Mouse (Mus musculus) heart, embryonic 12.5 days (tissue): ENCODE results near the gene Apold1. TPM values are rescaled to one million over a fixed set of nuclear protein-coding genes. Genes with fewer than 3 reads are reported as not detected.
A peak's percentile ranks its signal among the peaks of the same experiment; 100 is the strongest.

Experiments used
- ATAC-seq: fragments of 200-750 bp; cut with Nextera tagmentation; 2 replicates; pipeline ENCODE4 v1.8.0; 2017; ENCODE audit warnings: moderate TSS enrichment, moderate library complexity; ENCODE audit not compliant: insufficient number of reproducible peaks, low FRiP score
- H3K27ac ChIP-seq: fragments of 300-500 bp; sonication (generic); 2 replicates; pipeline ENCODE4 v1.5.1; 2016; ENCODE audit warnings: mild to moderate bottlenecking, moderate library complexity; ENCODE audit not compliant: poor library complexity, severe bottlenecking
- H3K27me3 ChIP-seq: fragments of 300-500 bp; sonication (generic); replicated peaks from 2 replicates; pipeline ENCODE4 v1.6.1; 2016; ENCODE audit warnings: mild to moderate bottlenecking, moderate library complexity
- H3K36me3 ChIP-seq: fragments of 300-500 bp; sonication (generic); 2 replicates; pipeline ENCODE4 v1.6.1; 2016; ENCODE audit warnings: mild to moderate bottlenecking, moderate library complexity
- H3K4me1 ChIP-seq: fragments of 300-500 bp; sonication (generic); replicated peaks from 2 replicates; pipeline ENCODE4 v1.6.1; 2016; ENCODE audit warnings: mild to moderate bottlenecking
- H3K4me2 ChIP-seq: fragments of 300-500 bp; sonication (generic); 2 replicates; pipeline ENCODE4 v1.6.1; 2016; ENCODE audit warnings: mild to moderate bottlenecking, moderate library complexity
- H3K4me3 ChIP-seq: fragments of 300-500 bp; sonication (generic); 2 replicates; pipeline ENCODE4 v1.5.1; 2016; ENCODE audit warnings: mild to moderate bottlenecking
- H3K9ac ChIP-seq: fragments of 300-500 bp; sonication (generic); 2 replicates; pipeline ENCODE4 v1.6.1; 2016; ENCODE audit warnings: mild to moderate bottlenecking, moderate library complexity
- H3K9me3 ChIP-seq: fragments of 300-500 bp; sonication (generic); replicated peaks from 2 replicates; pipeline ENCODE4 v1.6.1; 2016; ENCODE audit warnings: mild to moderate bottlenecking, moderate library complexity
- WGBS: fragments of 180-500 bp; shearing (Covaris S2); methylation state at CpG from one replicate; pipeline ENCODE4 v1.1.7; 2016; 5-methylcytosine and 5-hydroxymethylcytosine counted together
- polyA plus RNA-seq: library from polyadenylated mRNA; unstranded; fragments of >200 nt; fragmentation: Nextera tagmentation; extraction: Ambion mirVana; gene quantifications from 2 replicates; pipeline ENCODE4 v1.2.1, GENCODE M21; 2016

Gene Apold1
- 5.4 and 5.8 TPM in 2 replicates for polyA plus RNA-seq

GRCm38 (mm10) chr6:134981231-134982062, at the start of gene Apold1:
Gene Apold1 (plus strand): TSS chr6:134981718.
- H3K4me1 ChIP-seq, result peaks cover 22% of the 10 kb centered on the region
- H3K36me3 ChIP-seq, result no peaks in the 10 kb centered on the region
- WGBS, result 46% methylated on average over 22 of the region's 22 CpGs
- no peaks in the 10 kb centered on the region for H3K27me3 ChIP-seq
- H3K9ac ChIP-seq, result peak within 1 kb of the TSS; percentile 49
- peak within 1 kb of the TSS; percentile 85 for H3K4me2 ChIP-seq
- peak within 1 kb of the TSS; percentile 61 for H3K4me3 ChIP-seq
- H3K9me3 ChIP-seq, result no peaks in the 10 kb centered on the region
- peak; percentile 52; the same call in 1 of the 2 replicates for ATAC-seq
- peak within 1 kb of the TSS; percentile 41 for H3K27ac ChIP-seq

GRCm38 (mm10) chr6:134932486-134933206, 48.9 kb upstream of the Apold1 start:
- peak overlapping the region; percentile 20; the same call in 1 of the 2 replicates for H3K9ac ChIP-seq
- no peak overlapping the region for H3K4me3 ChIP-seq
- no peak for ATAC-seq
- peaks cover 26% of the 10 kb centered on the region for H3K4me1 ChIP-seq
- H3K27me3 ChIP-seq, result no peaks in the 10 kb centered on the region
- H3K9me3 ChIP-seq, result no peaks in the 10 kb centered on the region
- 68% methylated on average over 12 of the region's 12 CpGs for WGBS
- H3K4me2 ChIP-seq, result peak overlapping the region; percentile 17; the same call in 1 of the 2 replicates
- H3K36me3 ChIP-seq, result peaks cover 3% of the 10 kb centered on the region; the same call in 1 of the 2 replicates
- H3K27ac ChIP-seq, result no peak overlapping the region; the same call in 1 of the 2 replicates

- Histone ChIP-seq H3K4me2 (no peak overlapping the region), H3K27ac (no peak overlapping the region; the same call in 1 of the 2 replicates), H3K9me3 (no peaks in the 10 kb centered on the region), H3K4me3 (no peak overlapping the region), H3K27me3 (no peaks in the 10 kb centered on the region), H3K4me1 (peaks cover 26% of the 10 kb centered on the region), H3K9ac (no peak overlapping the region), H3K36me3 (peaks cover 3% of the 10 kb centered on the region; the same call in 1 of the 2 replicates)
- 76% methylated on average over 2 of the region's 2 CpGs for WGBS
- ATAC-seq, result no peak
Observed at GRCm38 (mm10) chr6:134933207-134933558, 48.3 kb upstream of the Apold1 start.

- WGBS, result 89% methylated on average over 5 of the region's 5 CpGs
- Histone ChIP-seq H3K36me3 (peaks cover 3% of the 10 kb centered on the region; the same call in 1 of the 2 replicates), H3K4me1 (peaks cover 24% of the 10 kb centered on the region), H3K4me3 (no peak overlapping the region), H3K27me3 (no peaks in the 10 kb centered on the region), H3K9me3 (no peaks in the 10 kb centered on the region), H3K27ac (no peak overlapping the region), H3K9ac (no peak overlapping the region), H3K4me2 (no peak overlapping the region)
- no peak for ATAC-seq
Observed at GRCm38 (mm10) chr6:134934305-134934704, 47.2 kb upstream of the Apold1 start.

- Histone ChIP-seq H3K27me3 (no peaks in the 10 kb centered on the region), H3K9me3 (no peaks in the 10 kb centered on the region), H3K36me3 (peaks cover 20% of the 10 kb centered on the region), H3K4me3 (no peak overlapping the region), H3K27ac (no peak overlapping the region), H3K9ac (no peak overlapping the region), H3K4me1 (peaks cover 19% of the 10 kb centered on the region), H3K4me2 (no peak overlapping the region)
- 86% methylated on average over 4 of the region's 4 CpGs for WGBS
- ATAC-seq, result no peak
Observed at GRCm38 (mm10) chr6:134939781-134940180, 41.7 kb upstream of the Apold1 start.

GRCm38 (mm10) chr6:134943759-134944407, 37.6 kb upstream of the Apold1 start:
- Histone ChIP-seq H3K36me3 (peaks cover 21% of the 10 kb centered on the region), H3K27me3 (no peaks in the 10 kb centered on the region), H3K9ac (no peak overlapping the region), H3K9me3 (no peaks in the 10 kb centered on the region), H3K4me3 (no peak overlapping the region), H3K27ac (no peak overlapping the region), H3K4me2 (no peak overlapping the region), H3K4me1 (peaks cover 40% of the 10 kb centered on the region)
- ATAC-seq, result no peak
- 80% methylated on average over 13 of the region's 13 CpGs for WGBS

GRCm38 (mm10) chr6:134946054-134946453, 35.5 kb upstream of the Apold1 start:
- no peak overlapping the region for H3K4me3 ChIP-seq
- H3K27me3 ChIP-seq, result no peaks in the 10 kb centered on the region
- H3K4me1 ChIP-seq, result peaks cover 41% of the 10 kb centered on the region
- no peak overlapping the region for H3K4me2 ChIP-seq
- no peak for ATAC-seq
- WGBS, result 45% methylated on average over 6 of the region's 6 CpGs
- H3K9me3 ChIP-seq, result no peaks in the 10 kb centered on the region
- no peak overlapping the region for H3K9ac ChIP-seq
- 0 out of 2 replicates have a peak overlapping the region, but pooled peaks have one; percentile 2 for H3K27ac ChIP-seq
- peaks cover 18% of the 10 kb centered on the region for H3K36me3 ChIP-seq

- H3K36me3 ChIP-seq, result peaks cover 16% of the 10 kb centered on the region
- no peak overlapping the region for H3K4me3 ChIP-seq
- H3K27me3 ChIP-seq, result no peaks in the 10 kb centered on the region
- no peak overlapping the region for H3K27ac ChIP-seq
- peaks cover 46% of the 10 kb centered on the region for H3K4me1 ChIP-seq
- H3K9ac ChIP-seq, result no peak overlapping the region
- H3K9me3 ChIP-seq, result no peaks in the 10 kb centered on the region
- no peak overlapping the region for H3K4me2 ChIP-seq
- ATAC-seq, result no peak
- WGBS, result 77% methylated on average over 9 of the region's 9 CpGs
Observed at GRCm38 (mm10) chr6:134946858-134947257, 34.7 kb upstream of the Apold1 start.

- 43% methylated on average over 13 of the region's 13 CpGs for WGBS
- no peak for ATAC-seq
- no peaks in the 10 kb centered on the region for H3K9me3 ChIP-seq
Observed at GRCm38 (mm10) chr6:134947311-134948087, 34.0 kb upstream of the Apold1 start.

GRCm38 (mm10) chr6:134948522-134949061, 32.9 kb upstream of the Apold1 start:
- no peak for ATAC-seq
- Histone ChIP-seq H3K9me3 (no peaks in the 10 kb centered on the region), H3K27ac (no peak overlapping the region), H3K9ac (no peak overlapping the region), H3K27me3 (no peaks in the 10 kb centered on the region), H3K4me1 (peaks cover 32% of the 10 kb centered on the region), H3K4me3 (no peak overlapping the region), H3K36me3 (peaks cover 15% of the 10 kb centered on the region), H3K4me2 (no peak overlapping the region)
- WGBS, result 48% methylated on average over 11 of the region's 11 CpGs

More at GRCm38 (mm10) chr6:134947311-134948087, 34.0 kb upstream of the Apold1 start:
- H3K4me2 ChIP-seq, result no peak overlapping the region
- no peak overlapping the region for H3K9ac ChIP-seq
- no peaks in the 10 kb centered on the region for H3K27me3 ChIP-seq
- H3K4me3 ChIP-seq, result no peak overlapping the region
- H3K36me3 ChIP-seq, result peaks cover 12% of the 10 kb centered on the region
- peaks cover 40% of the 10 kb centered on the region for H3K4me1 ChIP-seq
- H3K27ac ChIP-seq, result no peak overlapping the region
